Mouse (Mus musculus) T-helper 17 cell (primary cell): Measurements from ENCODE around the gene Rprd1b.

ENCODE experiments used
- in situ Hi-C, 2 experiments: fragments of 300-600 bp; cut with MboI, MseI; formaldehyde crosslinking; loops; 1 replicate in 1 of 2; 2 replicates in 1 of 2; pipeline ENCODE4 v1.15.1; 2025; ENCODE audit warnings: high pct_unique_total_duplicates in 2 of 2

Gene Rprd1b

DNA sequence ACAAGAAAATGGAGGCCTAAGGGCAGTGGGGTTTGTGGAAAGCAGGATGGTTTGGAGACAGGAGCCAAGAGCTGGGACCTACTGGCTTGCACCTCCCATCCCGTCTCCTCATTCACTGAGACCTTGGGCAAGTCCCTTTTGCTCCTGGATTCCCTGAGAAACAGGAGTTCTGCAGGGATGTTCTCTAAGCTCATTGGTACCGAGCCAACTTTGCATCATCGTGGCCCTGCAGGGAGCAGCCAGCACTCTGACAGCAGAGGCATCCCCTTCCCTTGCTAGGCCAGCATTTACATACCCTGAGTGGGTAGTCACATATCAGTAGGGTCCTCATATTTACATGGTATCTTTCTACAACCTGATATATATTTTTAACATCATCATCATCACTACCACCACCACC is 92.6 kb downstream of the Rprd1b start:
- in situ Hi-C loops = no loop called here

DNA sequence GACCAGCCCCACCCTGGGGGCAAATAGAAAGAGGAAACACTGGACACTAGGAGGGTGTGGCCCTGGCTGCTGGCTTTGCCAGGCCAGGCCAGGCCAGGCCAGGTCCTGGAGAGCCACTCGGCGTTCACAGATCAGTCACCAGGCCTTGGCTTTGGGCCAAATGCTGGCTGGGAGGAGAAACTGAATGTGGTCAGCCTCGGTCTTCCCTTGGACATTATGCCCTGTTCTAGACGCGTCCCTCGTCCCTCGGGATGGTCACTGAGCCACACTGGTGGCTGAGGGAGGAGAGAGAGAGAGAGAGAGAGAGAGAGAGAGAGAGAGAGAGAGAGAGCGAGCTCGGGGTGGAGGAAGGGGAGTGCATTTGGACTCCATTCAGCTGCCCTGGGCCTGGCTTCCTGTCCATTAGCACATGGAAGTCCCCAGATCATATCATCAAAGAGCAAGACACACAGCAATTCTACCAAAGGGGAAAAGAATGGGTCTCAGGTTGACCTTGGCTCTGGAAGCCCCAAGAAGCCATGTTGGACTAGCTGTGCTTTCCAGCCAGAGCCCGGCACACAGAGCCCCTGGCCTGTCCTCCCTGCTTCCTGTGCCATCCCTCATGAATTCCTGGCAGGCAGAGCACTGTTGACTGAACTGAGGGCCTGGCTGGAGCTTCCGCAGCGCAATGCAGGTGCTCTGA is 93.5 kb downstream of the Rprd1b start:
- in situ Hi-C loops = no loop called here

DNA sequence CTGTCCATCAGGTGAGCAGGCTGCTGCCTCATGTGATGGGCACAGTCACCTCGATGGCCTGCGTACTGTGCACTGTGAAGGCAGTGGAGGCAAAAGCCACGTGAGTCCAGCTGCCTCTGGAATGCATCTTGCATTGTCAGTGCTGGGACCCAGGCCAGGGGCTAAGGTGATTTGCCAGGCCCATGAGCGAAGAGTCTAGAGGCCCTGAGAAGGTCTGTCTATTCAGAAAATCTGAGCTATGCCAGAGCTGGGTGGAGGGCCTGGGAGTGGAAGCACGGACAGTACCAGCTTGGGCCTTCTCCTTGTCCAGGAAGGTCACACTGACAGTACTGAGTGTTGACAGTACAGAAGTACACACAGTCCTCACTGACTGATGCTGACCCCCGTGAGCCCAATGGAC is 94.5 kb downstream of the Rprd1b start:
- in situ Hi-C loops = no loop called here

DNA sequence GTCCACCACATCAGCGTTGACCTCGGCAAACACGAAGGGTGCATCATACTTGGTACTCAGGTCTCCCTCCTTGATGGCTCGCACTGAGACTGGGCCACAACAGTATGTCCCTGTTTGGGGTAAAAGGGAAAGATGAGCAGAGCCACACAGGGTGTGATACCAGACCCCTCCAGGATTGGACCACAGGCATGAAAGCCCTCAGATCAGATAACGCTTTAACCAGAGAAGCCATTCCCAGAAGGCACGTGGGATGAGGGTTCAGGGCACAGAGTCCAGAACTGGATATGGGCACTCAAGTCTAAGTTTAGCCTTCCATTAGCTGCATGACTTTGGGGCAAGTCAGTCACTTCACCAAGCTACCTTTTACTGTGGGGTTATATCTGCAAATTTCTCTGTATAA is 98.9 kb downstream of the Rprd1b start:
- in situ Hi-C loops = no loop called here

DNA sequence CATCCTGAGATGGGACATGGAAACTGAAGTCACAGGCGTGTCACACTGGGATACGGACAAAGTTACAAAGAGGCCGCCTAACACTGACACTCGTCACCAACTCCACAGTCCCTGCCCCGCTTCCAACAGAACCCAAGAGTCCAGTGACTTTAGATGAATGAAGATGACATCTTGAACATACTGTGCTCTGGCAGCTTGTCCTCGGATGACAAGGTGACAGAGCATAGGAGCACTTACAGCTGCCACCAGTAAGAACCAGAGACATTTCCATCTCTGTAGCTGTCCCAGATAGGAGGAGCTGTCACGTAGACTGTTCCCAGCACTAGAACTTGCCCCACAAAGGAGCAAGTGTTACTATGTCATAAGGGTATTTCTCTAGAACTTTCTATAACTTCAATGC is 99.6 kb downstream of the Rprd1b start:
- in situ Hi-C loops = no loop called here

DNA sequence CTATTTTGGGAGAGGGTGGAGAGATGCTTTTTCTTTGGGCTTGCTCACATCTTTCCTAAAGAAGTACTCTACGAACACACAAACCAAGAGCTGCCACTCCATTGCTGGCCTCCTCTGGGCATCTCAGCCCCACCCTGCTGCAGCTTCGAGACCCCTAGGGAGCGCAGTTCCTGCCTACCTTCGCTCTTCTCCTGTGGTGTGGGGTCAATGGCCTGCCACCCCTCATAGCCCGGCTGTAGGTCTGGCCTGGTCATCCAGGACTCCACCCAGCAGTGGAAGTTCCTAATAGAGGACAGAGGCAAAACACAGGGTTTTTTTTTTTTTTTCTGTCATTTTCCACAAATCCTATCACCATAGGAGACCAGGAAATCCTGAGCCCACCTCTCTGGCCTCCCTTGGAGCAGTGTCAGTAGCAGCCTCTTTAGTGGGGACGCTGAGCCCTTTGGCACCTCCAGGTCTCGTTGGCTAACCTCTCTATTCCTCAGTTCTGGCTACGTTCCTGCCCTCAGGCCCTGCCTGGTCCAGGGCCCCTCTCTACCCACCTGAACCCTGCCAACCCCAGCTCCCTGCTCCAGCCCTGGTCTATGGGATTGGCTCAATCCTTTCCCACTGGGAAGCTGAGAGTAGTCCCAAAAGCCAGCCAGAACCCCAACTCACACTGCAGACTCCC is 100.3 kb downstream of the Rprd1b start:
- in situ Hi-C loops = no loop called here

DNA sequence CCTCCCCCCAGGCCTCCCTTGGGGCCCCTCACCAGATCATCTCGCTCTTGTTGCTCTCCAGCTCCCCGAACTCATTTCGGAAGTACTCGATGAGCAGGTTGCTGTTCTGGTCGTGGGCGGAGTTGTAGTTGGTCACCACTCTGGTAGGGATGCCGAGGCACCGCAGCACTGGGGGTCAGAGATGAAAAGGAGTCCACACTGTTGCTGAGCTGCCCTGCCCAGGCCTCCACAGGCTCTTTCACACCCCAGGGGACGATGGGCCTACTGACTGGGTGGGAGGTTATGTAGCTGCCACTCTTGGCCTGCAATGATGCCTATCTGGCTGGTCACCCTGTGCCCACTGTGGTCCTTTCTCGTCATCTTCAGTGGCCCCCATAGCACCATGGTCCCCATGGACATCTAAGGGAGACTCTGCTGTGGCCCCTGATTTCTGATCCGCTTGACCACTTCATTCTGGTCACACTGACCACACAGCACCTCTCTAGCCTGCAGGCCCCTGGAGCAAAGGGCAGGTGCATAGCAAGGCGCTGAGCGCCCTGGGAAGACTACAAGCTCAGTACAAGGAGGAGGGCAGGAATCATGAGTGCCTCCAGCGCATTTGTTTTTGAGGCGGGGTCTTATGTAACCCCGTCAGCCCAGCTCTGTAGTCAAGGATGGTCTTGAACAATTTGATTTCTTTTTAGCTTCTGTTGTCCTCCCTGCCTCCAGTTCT is 101.2 kb downstream of the Rprd1b start:
- in situ Hi-C loops = no loop called here

DNA sequence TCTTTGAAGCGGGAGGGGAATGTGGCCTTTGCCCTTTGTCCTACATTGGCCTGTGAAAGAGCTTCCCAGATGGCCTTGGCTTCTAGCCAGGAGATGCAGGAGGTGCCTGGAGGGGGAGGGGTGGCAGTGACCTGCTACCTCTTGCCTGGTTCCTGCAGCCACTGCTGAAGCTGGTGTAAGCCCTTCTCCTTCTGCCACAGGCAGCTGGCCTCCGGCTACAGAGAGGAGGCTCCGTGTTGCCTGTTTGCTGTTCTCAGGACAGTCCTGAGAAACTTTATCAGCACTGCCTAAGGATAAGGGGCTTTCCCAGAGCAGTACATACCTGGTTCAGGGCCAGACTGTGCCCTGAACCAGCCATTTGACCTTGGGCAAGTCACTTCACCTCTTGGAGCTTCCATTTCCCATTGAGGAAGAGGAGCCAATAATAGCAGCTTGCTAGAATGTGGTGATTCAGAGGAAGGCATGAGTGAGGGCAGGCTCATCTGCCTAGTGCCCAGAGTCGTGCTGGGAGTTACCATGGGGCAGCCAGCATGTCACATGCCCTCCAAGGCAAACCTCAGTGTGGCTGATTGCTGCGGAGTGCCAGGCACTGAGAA is 102.2 kb downstream of the Rprd1b start:
- in situ Hi-C loops = no loop called here

DNA sequence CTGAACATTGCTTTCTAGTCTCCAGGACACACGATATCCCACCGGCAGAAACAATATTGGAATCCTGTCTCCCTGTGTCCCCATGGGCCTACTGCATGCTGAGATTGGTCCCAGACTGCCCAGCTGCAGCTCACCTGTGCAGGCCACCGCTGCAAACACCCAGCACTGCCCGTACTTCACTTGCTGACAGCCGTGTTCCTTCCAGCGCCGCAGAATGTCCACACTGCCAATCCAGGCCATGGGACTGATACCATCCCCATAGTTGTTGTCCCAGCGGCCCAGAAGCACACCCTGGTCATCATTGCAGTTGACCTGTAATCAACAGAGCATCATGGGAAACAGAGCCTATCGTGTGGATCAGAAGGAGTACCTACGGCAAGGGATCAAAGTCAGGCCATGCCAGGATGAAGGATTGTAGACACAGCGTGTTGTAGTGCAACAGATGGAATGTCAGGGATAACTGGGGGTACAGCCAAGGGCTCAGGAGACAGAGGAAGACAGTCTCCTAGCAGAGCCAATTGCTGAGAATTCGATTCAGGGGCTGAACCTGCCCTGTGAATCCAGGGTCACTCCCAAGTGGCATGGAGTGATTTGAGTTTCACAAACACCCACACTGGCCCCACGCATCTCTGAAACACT is 103.0 kb downstream of the Rprd1b start:
- in situ Hi-C loops = no loop called here

DNA sequence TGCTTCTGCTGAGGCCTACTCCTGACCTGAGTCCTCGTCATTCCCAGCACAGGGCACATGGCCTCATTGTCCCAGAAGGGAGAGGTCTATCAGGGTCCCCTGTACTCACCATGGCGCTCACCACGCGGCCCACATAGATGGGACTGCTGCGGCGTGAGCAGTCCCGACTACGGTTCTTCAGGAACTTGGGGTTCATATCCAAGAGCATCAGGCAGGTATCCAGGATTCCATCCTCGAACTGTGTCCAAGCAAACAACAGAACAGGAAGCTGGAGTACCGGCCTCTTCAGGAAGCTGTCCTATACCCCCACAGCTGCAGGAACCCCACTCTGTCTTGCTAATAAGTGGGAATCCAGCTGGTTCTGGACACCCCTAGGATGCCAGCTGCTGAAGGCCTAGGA is 104.0 kb downstream of the Rprd1b start:
- in situ Hi-C loops = no loop called here

DNA sequence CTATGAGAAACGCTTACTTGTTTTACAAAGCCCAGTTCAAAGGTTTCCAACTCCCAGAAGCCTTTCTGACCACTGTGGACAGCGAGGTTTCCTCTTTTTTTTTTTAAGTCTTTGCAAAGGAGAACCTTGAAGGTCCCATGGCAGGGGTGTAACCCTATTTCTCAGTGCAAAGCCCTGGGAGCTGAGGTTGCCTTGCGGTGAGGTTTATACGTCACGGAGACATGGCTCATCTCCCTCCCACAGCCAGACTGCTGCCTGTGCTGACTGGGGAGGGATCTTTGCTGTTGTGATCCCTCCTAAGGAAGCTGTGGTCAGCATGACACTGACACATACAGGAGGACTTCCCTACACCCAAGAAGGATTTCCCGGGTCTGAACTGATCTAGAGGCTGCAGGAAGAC is 104.8 kb downstream of the Rprd1b start:
- in situ Hi-C loops = no loop called here

DNA sequence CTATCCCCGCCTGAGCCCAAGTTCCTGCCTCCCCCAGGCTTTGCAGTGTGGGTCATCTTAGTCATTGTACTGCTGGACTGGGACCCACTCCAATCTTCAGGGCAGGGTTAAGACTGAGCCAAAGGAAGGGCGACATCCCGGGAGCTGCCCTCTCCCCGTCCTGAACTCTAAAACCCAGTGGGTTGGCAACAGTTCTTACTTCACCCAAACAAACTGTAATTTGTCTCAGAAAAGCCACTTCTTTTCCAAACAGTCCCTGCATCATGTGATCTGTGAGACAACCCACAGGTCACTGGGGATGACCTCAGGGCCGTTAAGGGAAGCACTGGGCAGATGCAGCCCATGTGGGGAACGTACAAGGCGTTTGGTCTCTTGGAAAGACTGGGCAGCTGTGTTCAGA is 107.9 kb downstream of the Rprd1b start:
- in situ Hi-C loops = no loop called here

DNA sequence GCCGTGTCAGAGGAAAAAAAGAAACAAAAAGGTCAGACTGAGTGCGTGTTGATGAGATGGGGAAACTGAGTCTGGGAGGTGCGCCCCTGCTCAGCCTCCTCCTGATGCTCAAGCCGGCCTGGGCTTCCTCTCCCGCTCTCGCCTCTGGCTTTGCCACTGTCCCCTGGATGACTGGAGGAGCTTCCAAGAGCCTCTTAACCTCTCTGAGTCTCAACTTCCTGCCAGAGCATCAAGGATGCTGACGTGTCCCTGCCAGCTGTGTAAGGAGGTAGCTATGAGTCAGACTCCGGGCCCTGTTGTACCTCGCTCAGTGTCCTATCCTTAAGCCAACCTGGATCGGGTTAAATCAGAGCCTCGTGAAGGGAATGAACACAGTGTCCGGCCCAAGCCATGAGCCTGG is 109.5 kb downstream of the Rprd1b start:
- in situ Hi-C loops = no loop called here

DNA sequence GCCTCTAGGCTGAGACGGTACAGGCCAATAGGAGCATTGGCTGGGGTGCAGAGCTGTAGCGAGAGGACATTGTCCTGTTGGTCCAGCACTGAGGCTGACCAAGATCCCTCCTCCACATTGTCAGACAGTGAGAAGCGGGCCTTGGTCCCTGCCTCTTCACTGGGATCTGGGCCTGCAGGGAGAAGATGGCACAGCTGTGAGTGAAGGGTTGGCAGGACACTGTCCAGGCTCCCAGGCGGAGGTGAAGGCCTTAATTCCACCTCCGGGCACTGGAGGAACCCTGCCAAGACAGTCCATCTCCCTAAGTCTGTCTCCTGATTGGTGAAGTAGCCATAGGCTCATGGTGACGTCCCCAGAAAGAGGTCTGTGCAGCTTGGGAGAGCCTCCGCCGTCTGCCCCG is 110.5 kb downstream of the Rprd1b start:
- in situ Hi-C loops = no loop called here

DNA sequence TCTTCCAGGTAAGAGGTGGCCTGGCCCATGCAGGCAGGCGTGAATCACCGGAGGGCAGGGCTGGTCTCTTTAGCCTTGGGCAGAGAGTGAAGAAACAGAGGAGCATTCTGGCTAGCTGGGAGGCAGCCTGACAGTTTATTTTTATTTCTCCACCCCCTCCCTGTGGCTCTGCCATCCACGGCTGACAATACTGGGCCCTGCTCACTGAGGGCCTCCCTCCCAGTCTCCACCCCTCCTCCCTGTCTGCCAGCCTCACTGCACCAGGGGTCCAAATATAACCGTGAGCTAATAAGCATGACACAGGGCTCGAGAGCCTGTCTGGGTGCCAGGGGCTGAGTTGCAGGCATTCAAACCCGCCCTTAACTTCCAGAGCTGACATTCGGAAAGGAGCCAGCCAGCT is 111.3 kb downstream of the Rprd1b start:
- in situ Hi-C loops = loop anchor here in 1 of 2 experiments (5.0 kb wide), 1 partner anchor 53 kb away; no protein-coding TSS in a partner anchor

DNA sequence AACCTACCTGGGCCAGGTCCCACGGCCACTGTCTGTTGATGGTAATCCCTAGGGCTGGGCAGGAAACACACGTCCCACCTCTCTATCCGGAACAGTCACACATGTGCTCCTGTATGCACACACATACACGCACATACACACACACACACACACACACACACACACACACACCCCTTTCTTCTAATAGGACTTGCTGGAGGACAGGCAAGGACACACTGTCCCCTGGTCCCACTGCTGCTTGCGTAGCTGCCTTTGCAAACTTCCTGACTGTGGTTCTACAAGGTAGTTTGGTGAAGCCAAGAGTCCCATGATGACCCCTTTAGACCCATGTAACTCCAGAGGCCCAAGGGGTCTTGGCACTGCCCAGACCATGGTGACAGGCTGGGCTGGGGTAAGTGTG is 112.4 kb downstream of the Rprd1b start:
- in situ Hi-C loops = loop anchor here in 1 of 2 experiments (5.0 kb wide), 1 partner anchor 52 kb away; no protein-coding TSS in a partner anchor

DNA sequence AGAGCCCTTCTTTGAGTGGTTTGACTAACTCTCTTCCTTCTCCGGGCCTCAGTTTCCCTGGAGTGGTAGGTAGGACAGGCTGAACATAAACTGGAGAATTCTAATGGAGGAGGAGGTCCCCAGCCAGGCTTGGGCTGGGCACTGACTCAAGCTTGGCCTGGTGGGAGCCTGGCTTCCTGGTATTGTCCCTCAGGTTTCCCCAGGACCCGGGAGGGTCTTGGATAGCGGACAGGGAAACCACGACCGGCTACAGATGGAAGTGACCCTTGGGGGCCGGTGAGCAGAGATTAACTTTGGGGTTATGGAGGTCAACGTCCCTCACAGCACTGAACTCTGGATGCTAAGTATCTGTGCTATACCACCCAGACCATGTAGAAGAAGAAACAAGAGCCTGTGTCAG is 113.0 kb downstream of the Rprd1b start:
- in situ Hi-C loops = loop anchor here in 1 of 2 experiments (5.0 kb wide), 1 partner anchor 51 kb away; no protein-coding TSS in a partner anchor

DNA sequence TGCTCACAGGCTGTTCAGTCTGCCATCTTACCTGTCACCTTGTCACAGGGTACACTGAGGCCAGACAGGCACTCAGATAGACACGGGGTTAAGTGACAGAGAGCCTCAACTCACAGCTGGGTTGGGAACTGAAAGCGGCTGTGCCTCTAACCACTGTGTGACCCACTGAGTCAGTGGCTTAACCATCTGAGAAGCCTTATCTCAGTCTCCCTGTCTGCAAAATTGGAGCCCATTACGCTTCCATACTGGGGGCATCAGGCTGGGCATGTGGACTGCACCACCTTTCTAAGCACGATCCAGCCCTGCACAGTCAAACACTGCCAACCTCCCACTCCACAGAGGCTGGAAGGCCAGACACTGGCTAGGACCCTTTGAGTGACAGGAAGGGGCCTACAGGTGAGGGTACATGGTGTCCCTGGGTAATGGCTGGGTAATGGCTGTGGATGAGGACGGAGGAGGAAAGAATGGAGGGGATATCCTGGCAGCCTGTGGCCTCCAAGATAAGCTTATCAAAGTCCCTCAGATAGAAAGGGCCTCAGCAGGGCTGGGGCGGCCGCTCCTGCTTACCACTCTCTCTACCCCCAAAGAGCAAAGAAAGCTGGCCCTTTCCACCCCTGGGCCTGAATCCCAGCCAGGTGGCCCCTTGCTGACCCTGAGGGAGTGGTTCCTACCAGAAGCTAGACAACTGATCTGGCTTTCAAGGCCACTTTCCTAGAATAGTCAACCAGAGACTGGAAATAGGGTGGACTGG is 113.6 kb downstream of the Rprd1b start:
- in situ Hi-C loops = loop anchor here in 1 of 2 experiments (5.0 kb wide), 1 partner anchor 50 kb away; no protein-coding TSS in a partner anchor

DNA sequence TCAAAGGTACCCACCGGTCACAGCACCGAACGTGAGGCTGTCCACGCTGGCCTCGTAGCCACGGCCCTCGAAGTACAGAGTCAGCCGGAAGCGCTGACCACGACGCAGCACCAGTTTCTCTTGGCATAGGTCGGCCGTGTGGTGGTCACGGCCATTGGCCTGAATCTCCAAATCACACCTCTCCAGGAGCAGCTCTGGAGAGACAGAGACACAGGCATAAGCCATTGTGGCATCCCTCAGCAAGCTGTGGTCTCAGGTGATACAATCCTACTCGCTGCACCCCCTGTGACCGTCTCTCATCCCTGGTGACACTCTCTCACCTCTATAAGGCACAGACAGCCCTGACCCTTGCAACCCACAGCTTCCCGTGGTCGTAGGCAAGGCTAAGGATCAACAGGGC is 114.7 kb downstream of the Rprd1b start:
- in situ Hi-C loops = loop anchor here in 1 of 2 experiments (5.0 kb wide), 1 partner anchor 49 kb away; no protein-coding TSS in a partner anchor

DNA sequence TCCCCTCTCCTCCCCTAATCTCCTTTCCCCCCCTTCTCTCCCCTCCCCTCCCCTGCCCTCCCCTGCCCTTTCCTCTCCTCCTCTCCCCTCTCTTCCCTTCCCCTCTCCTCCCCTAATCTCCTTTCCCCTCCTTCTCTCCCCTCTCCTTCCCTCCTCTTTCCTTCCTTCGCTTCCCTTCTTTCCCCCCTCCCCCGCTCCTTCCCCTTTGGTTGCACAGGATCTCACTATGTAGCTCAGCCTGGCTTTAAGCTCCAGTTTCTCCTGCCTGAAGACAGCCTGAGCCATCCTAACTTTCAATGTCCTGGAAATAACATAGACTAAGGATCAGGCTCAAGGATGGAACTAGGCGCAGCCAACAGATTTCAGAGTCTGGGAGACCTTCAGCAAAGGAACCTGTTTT is 115.5 kb downstream of the Rprd1b start:
- in situ Hi-C loops = loop anchor here in 1 of 2 experiments (5.0 kb wide), 1 partner anchor 48 kb away; no protein-coding TSS in a partner anchor

DNA sequence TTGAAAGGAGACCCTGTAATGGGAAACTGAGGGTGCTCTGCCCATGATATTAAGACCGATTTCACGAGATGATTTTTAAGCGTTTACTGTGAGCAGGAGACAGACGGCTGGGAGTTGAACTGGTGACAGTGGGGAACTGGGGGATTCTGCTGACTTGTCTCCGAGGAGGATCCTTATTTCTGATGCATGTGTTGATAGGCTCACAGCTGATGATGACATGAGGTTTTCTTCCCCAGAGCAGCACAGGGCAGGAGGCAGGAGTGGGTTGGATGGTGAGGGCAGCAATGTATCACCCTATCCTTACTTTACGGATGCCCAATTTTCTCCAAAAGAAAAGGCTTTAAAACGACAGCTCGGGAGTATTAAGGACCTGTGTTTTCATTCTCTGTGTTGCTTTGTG is 116.0 kb downstream of the Rprd1b start:
- in situ Hi-C loops = loop anchor here in 1 of 2 experiments (5.0 kb wide), 1 partner anchor 48 kb away; no protein-coding TSS in a partner anchor
